Mouse (Mus musculus) left cerebral cortex, adult 18-20 months (tissue): ENCODE measurements around the gene Cd80. TPM values are rescaled to one million over a fixed set of nuclear protein-coding genes. Genes with fewer than 3 reads are reported as not detected.

Source experiments
- DNase-seq, 2 experiments: peaks; one replicate each; pipeline ENCODE4 v3.0.0; 2021 to 2022; ENCODE audit warnings: low spot score in 2 of 2, mixed read lengths in 1 of 2
- total RNA-seq, 2 experiments: library from RNA; stranded (reverse); gene quantifications; 2 replicates each; pipeline ENCODE4 v1.2.3; 2021

Gene Cd80
- total RNA-seq, 2 experiments from 2014 or later, result 0.30 to 0.65 TPM

DNA sequence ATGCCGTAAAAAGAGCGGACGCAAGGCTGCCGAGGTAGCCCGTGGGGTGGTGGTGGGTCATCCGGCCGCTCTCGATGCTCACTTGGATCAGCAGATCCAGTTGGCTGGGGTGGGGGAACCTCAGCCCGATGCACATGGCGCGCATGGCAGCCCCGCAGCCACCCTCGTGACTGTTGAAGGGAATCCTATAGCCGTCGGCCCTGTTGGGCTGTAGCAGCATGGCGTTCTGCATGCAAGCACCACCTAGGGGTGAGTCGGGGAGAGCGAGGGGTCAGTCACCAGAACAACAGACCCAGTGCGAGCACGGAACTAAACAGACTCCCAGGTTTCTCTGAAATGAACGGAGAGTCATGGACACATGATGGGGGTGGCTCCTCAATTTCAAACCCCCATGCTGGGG is 8.0 kb upstream of the Cd80 start:
- no peak for DNase-seq

DNA sequence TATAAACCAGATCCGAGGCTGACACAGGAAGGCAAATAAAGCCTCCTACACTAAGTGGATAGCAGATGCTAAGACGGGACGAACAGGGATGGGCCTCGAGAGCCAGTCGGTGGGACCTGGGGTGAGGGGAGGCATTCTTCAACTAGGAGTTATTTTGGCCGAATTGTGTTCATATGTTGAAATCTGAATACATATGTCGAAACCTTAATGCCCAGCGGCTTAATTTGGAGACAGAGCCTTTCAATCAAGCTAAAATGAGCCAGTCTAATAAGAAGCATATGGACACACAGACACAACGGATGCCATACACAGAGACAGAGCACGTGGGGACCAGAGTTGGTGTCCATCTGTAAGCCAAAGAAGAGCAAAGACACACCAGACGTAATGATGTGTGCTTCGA is 6.9 kb upstream of the Cd80 start:
- no peak for DNase-seq

- no peak for DNase-seq
These were observed 4.7 kb upstream of the Cd80 start for GRCm38 (mm10) chr16:38450707-38451106.

GRCm38 (mm10) chr16:38451421-38452205 is 3.7 kb upstream of the Cd80 start:
- DNase-seq, result no peak

GRCm38 (mm10) chr16:38452442-38453202 is 2.7 kb upstream of the Cd80 start, which contains the start of gene Adprh:
Adprh (minus strand) TSS chr16:38452703.
- DNase-seq, result peak; percentile 88 to 92

DNA sequence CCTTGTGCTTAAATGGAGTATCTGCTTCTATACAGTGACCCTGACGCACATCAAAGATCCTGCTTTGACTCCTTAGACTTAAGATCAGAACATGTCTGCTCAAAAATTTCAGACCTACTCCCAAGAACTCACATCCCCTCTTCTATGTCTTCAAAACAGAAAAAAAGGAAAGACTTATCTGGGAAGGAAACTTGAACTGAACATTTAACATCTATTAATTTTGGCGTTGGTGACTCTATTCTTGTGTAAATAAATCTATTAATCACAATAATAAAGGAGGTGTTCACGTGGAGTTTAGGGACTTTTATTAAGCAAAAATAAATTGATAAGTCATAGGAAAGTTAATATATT is 2.2 kb upstream of the Cd80 start:
- no peak for DNase-seq

DNA sequence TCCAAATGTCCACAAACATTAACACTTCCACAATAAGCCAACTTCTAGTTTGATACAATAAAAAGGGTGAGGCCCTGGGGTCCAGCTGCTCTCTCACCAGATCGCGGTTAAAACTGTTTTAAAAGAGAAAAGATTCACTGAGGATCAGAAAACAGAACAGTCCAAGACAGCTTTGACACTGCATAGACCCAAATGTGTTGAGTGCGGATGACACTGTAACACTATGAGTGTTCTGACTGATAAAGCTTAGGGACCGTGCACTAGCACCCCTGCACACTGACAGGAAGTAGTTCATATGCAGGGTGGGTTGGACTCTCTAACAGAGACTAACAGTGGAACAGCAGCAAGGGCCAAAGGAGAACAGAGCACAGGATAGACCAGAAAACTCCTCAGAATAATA is 1.4 kb upstream of the Cd80 start:
- DNase-seq, result no peak

- no peak for DNase-seq
These were observed 667 bp upstream of the Cd80 start for GRCm38 (mm10) chr16:38454533-38455254.

DNA sequence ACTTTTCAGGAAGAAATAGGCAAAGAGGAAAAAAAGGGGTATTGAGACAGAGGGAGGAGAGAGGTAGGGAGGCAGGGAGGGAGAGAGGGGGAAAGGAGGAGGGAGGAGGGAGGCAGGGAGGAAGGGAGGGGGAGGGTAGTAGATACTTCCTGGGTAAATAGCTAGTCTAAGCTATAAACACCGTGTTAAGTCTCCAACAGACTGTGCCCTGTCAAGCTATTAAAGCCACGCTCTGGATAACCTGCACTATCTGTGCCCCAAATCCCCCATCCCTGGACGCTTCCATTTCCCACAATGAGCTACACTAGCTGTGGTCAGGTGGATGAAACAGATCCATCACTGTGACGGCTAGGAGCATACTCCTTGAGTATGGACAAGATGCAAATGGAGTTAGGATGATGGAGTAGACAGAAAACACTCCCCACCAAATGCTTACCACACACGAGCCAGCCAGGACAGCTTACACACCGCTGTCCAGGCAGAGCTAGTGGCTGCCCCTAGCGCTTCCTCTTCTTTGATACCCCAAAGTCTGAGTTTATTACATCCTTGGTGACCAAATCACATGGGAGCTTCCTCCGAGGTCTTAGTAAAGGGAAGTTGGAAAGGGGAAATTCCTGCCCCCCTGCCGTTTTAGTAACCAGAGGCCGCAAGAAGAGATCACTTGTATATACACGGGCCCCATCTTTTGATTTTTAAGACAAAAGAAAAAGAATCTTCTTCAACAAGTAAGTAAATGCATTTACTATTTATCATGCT is 1.6 kb downstream of the Cd80 start:
- no peak for DNase-seq

DNA sequence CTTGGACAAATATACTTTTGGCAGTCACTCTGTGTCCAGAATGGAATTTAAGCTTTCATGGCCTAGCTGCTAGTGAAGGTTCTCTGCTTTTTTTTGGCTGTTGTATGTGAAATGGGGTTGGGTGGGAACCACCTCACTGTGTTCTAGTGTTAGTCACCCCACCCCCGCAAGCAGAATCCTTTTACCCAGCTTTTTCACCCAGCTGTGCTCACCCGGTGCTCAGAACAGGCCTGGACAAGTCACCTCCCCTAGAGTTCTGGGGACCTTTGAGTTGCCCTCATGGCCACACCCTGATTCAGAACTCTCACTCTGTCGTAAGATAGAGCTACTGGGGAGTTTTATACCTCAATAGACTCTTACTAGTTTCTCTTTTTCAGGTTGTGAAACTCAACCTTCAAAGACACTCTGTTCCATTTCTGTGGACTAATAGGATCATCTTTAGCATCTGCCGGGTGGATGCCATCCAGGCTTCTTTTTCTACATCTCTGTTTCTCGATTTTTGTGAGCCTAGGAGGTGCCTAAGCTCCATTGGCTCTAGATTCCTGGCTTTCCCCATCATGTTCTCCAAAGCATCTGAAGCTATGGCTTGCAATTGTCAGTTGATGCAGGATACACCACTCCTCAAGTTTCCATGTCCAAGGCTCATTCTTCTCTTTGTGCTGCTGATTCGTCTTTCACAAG is 3.4 kb downstream of the Cd80 start:
- no peak for DNase-seq

GRCm38 (mm10) chr16:38459990-38460389 is 4.6 kb downstream of the Cd80 start:
- no peak for DNase-seq

GRCm38 (mm10) chr16:38461749-38462148 is 6.4 kb downstream of the Cd80 start:
- no peak for DNase-seq

DNA sequence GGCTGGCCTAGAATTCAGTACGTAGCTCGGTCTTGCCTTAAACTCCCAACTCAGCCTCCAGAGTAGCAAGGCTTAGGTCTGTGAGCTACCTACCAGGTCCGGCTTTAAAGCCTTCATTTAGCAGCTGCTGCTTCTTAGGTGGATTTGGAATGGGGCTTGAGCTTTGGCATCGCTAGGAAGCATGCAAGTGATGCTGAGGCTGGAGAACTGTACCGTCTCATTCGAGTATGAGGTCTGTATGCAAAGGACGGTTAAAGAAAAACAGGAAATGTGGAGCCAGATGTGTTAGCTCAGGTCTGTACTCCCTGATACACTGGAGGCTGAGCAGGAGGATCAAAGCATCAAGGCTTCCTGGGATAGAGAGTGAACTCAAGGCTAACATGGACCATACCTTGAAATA is 6.8 kb downstream of the Cd80 start:
- DNase-seq, result no peak

GRCm38 (mm10) chr16:38463305-38463704 is 7.9 kb downstream of the Cd80 start:
- DNase-seq, result no peak

DNA sequence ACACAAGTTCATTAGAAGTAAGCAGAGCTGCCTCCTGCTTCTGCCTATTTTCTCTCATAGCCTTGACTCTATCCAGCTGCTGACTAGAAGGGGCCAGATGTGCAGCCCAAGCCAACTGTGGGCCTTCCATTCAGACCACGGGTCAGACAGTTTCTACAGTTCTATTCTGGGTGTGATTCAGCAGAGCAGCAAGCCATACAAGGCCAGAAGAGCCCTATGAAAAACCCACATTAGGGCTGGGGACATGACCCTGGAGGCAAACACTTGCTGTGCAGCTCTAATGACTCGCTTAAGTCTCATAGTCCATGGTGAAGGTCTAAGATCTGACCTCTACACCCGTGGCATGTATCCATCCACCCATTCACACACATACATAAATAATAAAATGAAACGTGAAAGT is 10.7 kb downstream of the Cd80 start:
- no peak for DNase-seq

DNA sequence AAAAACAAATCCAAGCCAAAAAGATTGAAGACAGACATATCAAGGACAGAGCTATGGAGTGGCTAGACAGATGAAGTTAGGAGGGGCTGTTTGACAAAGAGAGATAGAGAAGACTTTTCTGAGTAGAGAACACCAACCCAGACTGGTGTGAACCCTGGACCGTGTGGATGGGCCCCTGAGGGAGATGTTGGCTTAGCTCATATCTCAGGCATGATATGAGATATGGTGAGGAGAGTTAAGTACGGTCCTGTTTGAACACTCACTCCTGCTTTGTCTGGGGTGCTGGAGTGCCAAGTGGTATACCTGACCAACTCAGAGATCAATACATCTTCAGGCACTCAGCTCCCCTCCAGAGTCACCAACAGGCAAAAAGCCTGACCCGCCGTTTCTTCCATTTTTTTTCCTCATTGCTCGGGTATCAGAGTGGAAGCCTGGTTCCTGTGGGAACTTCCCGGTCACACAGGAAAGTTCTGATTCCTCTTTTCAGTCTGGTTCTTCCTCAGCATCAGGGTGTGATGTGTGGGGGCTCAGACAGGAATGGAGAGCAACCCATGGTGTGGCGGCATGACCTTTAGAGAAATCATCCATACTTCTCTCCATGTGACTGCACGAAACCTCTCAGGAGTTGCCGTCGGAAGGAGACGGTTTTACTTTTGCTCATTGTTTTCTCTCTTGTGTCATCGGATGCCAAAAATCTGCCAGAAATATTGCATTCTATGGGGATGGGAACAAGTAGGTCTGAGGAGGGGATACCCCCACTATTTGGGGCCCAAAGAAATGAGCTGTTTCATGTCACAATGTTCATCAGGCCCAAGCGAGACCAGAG is 11.9 kb downstream of the Cd80 start:
- DNase-seq, result no peak

GRCm38 (mm10) chr16:38467917-38468705 is 12.8 kb downstream of the Cd80 start:
- DNase-seq, result no peak

GRCm38 (mm10) chr16:38468706-38469018 is 13.3 kb downstream of the Cd80 start:
- DNase-seq, result no peak

DNA sequence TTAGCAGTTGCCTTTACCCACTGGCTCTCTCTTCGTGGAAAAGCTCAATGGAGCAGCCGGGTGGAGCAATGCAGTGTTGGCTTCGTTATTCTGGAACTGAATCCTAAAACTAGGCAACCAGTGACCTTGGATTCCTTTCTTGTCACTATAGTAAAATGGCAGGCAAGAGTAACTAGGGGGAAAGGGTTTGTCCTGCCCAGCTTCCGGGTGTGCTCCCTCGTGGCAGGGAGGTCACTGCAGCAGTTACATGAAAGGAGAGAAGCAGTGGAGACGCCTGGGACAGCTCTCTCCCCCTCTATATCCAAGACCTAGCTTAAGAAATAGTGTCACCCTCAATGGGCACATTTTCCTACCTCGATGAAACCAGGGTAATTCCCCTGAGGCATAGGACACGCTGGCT is 14.1 kb downstream of the Cd80 start:
- DNase-seq, result no peak
